Mouse (Mus musculus): Measurements from ENCODE around the gene Olfr654.

Gene Olfr654

GRCm38 (mm10) chr7:104586725-104587124 lies at the start of gene Olfr654:
TSS of gene Olfr654 (plus strand) at chr7:104587025.
- DNase-seq (ENCODE audit: low read depth, low spot score), result no peak

GRCm38 (mm10) chr7:104549833-104550232 lies 37.0 kb upstream of the Olfr654 start, which contains the start of gene Olfr651:
TSS of gene Olfr651 (plus strand) at chr7:104550133.
- peak; percentile 13 for DNase-seq (ENCODE audit: low read depth, low spot score)

- DNase-seq (ENCODE audit: low read depth, low spot score), result no peak
These were observed 34.1 kb upstream of the Olfr654 start for GRCm38 (mm10) chr7:104552700-104553099.

GRCm38 (mm10) chr7:104560601-104561000 lies 26.2 kb upstream of the Olfr654 start, which contains the start of gene Olfr652:
TSS of gene Olfr652 (plus strand) at chr7:104560901.
- no peak for DNase-seq (ENCODE audit: low read depth, low spot score)

- DNase-seq (ENCODE audit: low read depth, low spot score), result no peak
These were observed 9.8 kb upstream of the Olfr654 start, which contains the start of gene Olfr653 for GRCm38 (mm10) chr7:104577014-104577413. TSS of gene Olfr653 (plus strand) at chr7:104577314.

GRCm38 (mm10) chr7:104580846-104581245 lies 6.0 kb upstream of the Olfr654 start:
- no peak for DNase-seq (ENCODE audit: low read depth, low spot score)

GRCm38 (mm10) chr7:104581429-104581828 lies 5.4 kb upstream of the Olfr654 start:
- DNase-seq (ENCODE audit: low read depth, low spot score), result no peak

- DNase-seq (ENCODE audit: low read depth, low spot score), result no peak
These were observed 1.4 kb downstream of the Olfr654 start for GRCm38 (mm10) chr7:104588274-104588673.

GRCm38 (mm10) chr7:104601679-104602078 lies 14.9 kb downstream of the Olfr654 start, which contains the start of gene Olfr655:
TSS of gene Olfr655 (minus strand) at chr7:104601779.
- DNase-seq (ENCODE audit: low read depth, low spot score), result no peak

GRCm38 (mm10) chr7:104603173-104603572 lies 16.3 kb downstream of the Olfr654 start:
- DNase-seq (ENCODE audit: low read depth, low spot score), result peak; percentile 3

GRCm38 (mm10) chr7:104604727-104605126 lies 17.9 kb downstream of the Olfr654 start:
- no peak for DNase-seq (ENCODE audit: low read depth, low spot score)

- DNase-seq (ENCODE audit: low read depth, low spot score), result no peak
These were observed 26.8 kb downstream of the Olfr654 start, which contains the start of gene Olfr656 for GRCm38 (mm10) chr7:104613655-104614054. TSS of gene Olfr656 (plus strand) at chr7:104613955.

- DNase-seq (ENCODE audit: low read depth, low spot score), result no peak
These were observed 37.7 kb downstream of the Olfr654 start, which contains the start of gene Olfr657 for GRCm38 (mm10) chr7:104624494-104624893. TSS of gene Olfr657 (plus strand) at chr7:104624794.
